Mouse (Mus musculus): ENCODE data around the gene BC005537. TPM values are rescaled to one million over a fixed set of nuclear protein-coding genes. Genes with fewer than 3 reads are reported as not detected.
"Not testable (repeated sequence)": the region's sequence is repeated elsewhere in the genome, so short reads cannot be mapped to it uniquely, and the experiment has no call there.

Gene BC005537
- polyA plus RNA-seq, 1 experiment from 2014 or later, result 22.6 TPM

- Histone ChIP-seq H3K27me3 (no peaks in the 10 kb centered on the region), H3K9ac (peak overlapping the region; percentile 94), H3K27ac (peak overlapping the region; percentile 95), H3K36me3 (no peaks in the 10 kb centered on the region), H3K9me3 (no peaks in the 10 kb centered on the region), H3K4me1 (replicated peaks) (peaks cover 34% of the 10 kb centered on the region), H3K4me2 (peak overlapping the region; percentile 73), H3K4me3 (peak overlapping the region; percentile 94)
- WGBS, result 6% methylated on average over 21 of the region's 21 CpGs
- ATAC-seq (ENCODE audit: low FRiP score), result peak; percentile 37
These were observed 30.8 kb downstream of the BC005537 start for GRCm38 (mm10) chr13:24832131-24832810.

GRCm38 (mm10) chr13:24832811-24833155, 31.3 kb downstream of the BC005537 start:
- H3K4me2 ChIP-seq, result peak overlapping the region; percentile 73
- peak overlapping the region; percentile 94 for H3K9ac ChIP-seq
- H3K4me1 ChIP-seq (replicated peaks), result peaks cover 34% of the 10 kb centered on the region
- H3K4me3 ChIP-seq, result peak overlapping the region; percentile 94
- H3K27me3 ChIP-seq, result no peaks in the 10 kb centered on the region
- no peak overlapping the region for H3K27ac ChIP-seq
- 63% methylated on average over 2 of the region's 2 CpGs for WGBS
- H3K36me3 ChIP-seq, result no peaks in the 10 kb centered on the region
- H3K9me3 ChIP-seq, result no peaks in the 10 kb centered on the region
- no peak for ATAC-seq (ENCODE audit: low FRiP score)

- H3K4me2 ChIP-seq; H3K27ac ChIP-seq; H3K4me3 ChIP-seq; ATAC-seq (ENCODE audit: low FRiP score); H3K9me3 ChIP-seq; H3K9ac ChIP-seq; H3K27me3 ChIP-seq: not testable (repeated sequence)
- 97% methylated on average over 8 of the region's 8 CpGs for WGBS
- Histone ChIP-seq H3K4me1 (replicated peaks) (peaks cover 23% of the 10 kb centered on the region), H3K36me3 (peaks cover 13% of the 10 kb centered on the region)
These were observed 36.3 kb downstream of the BC005537 start for GRCm38 (mm10) chr13:24837765-24838164.

- no peak for ATAC-seq (ENCODE audit: low FRiP score)
- no peak overlapping the region for H3K27ac ChIP-seq
- H3K9me3 ChIP-seq, result no peaks in the 10 kb centered on the region
- H3K4me2 ChIP-seq, result no peak overlapping the region
- H3K4me3 ChIP-seq, result no peak overlapping the region
- no peaks in the 10 kb centered on the region for H3K27me3 ChIP-seq
- peaks cover 12% of the 10 kb centered on the region for H3K4me1 ChIP-seq (replicated peaks)
- no peak overlapping the region for H3K9ac ChIP-seq
- 87% methylated on average over 3 of the region's 3 CpGs for WGBS
- peaks cover 13% of the 10 kb centered on the region for H3K36me3 ChIP-seq
These were observed 38.4 kb downstream of the BC005537 start for GRCm38 (mm10) chr13:24839831-24840230.

- peaks cover 13% of the 10 kb centered on the region for H3K36me3 ChIP-seq
- no peaks in the 10 kb centered on the region for H3K9me3 ChIP-seq
- no peak overlapping the region for H3K9ac ChIP-seq
- no peak overlapping the region for H3K4me2 ChIP-seq
- ATAC-seq (ENCODE audit: low FRiP score), result no peak
- no peak overlapping the region for H3K27ac ChIP-seq
- H3K27me3 ChIP-seq, result no peaks in the 10 kb centered on the region
- H3K4me1 ChIP-seq (replicated peaks), result peaks cover 21% of the 10 kb centered on the region
- H3K4me3 ChIP-seq, result no peak overlapping the region
- WGBS, result 93% methylated on average over 3 of the region's 3 CpGs
These were observed 40.2 kb downstream of the BC005537 start for GRCm38 (mm10) chr13:24841702-24842101.

- Histone ChIP-seq H3K36me3 (peaks cover 9% of the 10 kb centered on the region), H3K4me2 (peak within 1 kb of the TSS; percentile 85), H3K27ac (peak within 1 kb of the TSS; percentile 55), H3K4me3 (peak within 1 kb of the TSS; percentile 69), H3K4me1 (replicated peaks) (peaks cover 21% of the 10 kb centered on the region), H3K9me3 (no peaks in the 10 kb centered on the region), H3K9ac (peak within 1 kb of the TSS; percentile 81), H3K27me3 (no peaks in the 10 kb centered on the region)
- WGBS, result 9% methylated on average over 40 of the region's 40 CpGs
- ATAC-seq (ENCODE audit: low FRiP score), result peak; percentile 95
These were observed 43.8 kb downstream of the BC005537 start, which contains the start of gene D130043K22Rik for GRCm38 (mm10) chr13:24844983-24845955. D130043K22Rik (plus strand) TSS chr13:24845135.

GRCm38 (mm10) chr13:24849318-24849717, 47.9 kb downstream of the BC005537 start:
- Histone ChIP-seq H3K4me2 (no peak overlapping the region), H3K9me3 (no peaks in the 10 kb centered on the region), H3K4me1 (replicated peaks) (peaks cover 20% of the 10 kb centered on the region), H3K27ac (no peak overlapping the region), H3K4me3 (no peak overlapping the region), H3K27me3 (no peaks in the 10 kb centered on the region), H3K36me3 (no peaks in the 10 kb centered on the region), H3K9ac (no peak overlapping the region)
- WGBS, result 88% methylated on average over 4 of the region's 4 CpGs
- no peak for ATAC-seq (ENCODE audit: low FRiP score)

GRCm38 (mm10) chr13:24851989-24852388, 50.5 kb downstream of the BC005537 start:
- WGBS, result 91% methylated on average over 2 of the region's 2 CpGs
- Histone ChIP-seq H3K27me3 (no peaks in the 10 kb centered on the region), H3K9me3 (no peaks in the 10 kb centered on the region), H3K4me1 (replicated peaks) (no peaks in the 10 kb centered on the region), H3K4me2 (no peak overlapping the region), H3K27ac (no peak overlapping the region), H3K9ac (no peak overlapping the region), H3K36me3 (no peaks in the 10 kb centered on the region; the same call in 1 of the 2 replicates), H3K4me3 (no peak overlapping the region)
- ATAC-seq (ENCODE audit: low FRiP score), result no peak

GRCm38 (mm10) chr13:24852570-24852969, 51.1 kb downstream of the BC005537 start:
- Histone ChIP-seq H3K27ac (no peak overlapping the region), H3K36me3 (no peaks in the 10 kb centered on the region; the same call in 1 of the 2 replicates), H3K4me1 (replicated peaks) (no peaks in the 10 kb centered on the region), H3K4me3 (no peak overlapping the region), H3K9me3 (no peaks in the 10 kb centered on the region), H3K27me3 (no peaks in the 10 kb centered on the region), H3K4me2 (no peak overlapping the region), H3K9ac (no peak overlapping the region)
- ATAC-seq (ENCODE audit: low FRiP score), result no peak
- 93% methylated on average over 3 of the region's 3 CpGs for WGBS

- H3K27ac ChIP-seq, result no peak overlapping the region
- ATAC-seq (ENCODE audit: low FRiP score), result no peak
- no peak overlapping the region for H3K4me2 ChIP-seq
- no peak overlapping the region for H3K9ac ChIP-seq
- H3K27me3 ChIP-seq, result no peaks in the 10 kb centered on the region
- H3K4me1 ChIP-seq (replicated peaks), result no peaks in the 10 kb centered on the region
- H3K36me3 ChIP-seq, result no peaks in the 10 kb centered on the region; the same call in 1 of the 2 replicates
- H3K4me3 ChIP-seq, result no peak overlapping the region
- H3K9me3 ChIP-seq, result no peaks in the 10 kb centered on the region
These were observed 57.7 kb downstream of the BC005537 start for GRCm38 (mm10) chr13:24859115-24859514.

- Histone ChIP-seq H3K36me3 (no peaks in the 10 kb centered on the region; the same call in 1 of the 2 replicates), H3K4me2 (no peak overlapping the region), H3K9ac (no peak overlapping the region), H3K27ac (no peak overlapping the region), H3K4me1 (replicated peaks) (no peaks in the 10 kb centered on the region), H3K27me3 (no peaks in the 10 kb centered on the region), H3K9me3 (no peaks in the 10 kb centered on the region), H3K4me3 (no peak overlapping the region)
- ATAC-seq (ENCODE audit: low FRiP score), result no peak
- WGBS, result 82% methylated on average over 12 of the region's 12 CpGs
These were observed 59.6 kb downstream of the BC005537 start for GRCm38 (mm10) chr13:24861084-24861483.

GRCm38 (mm10) chr13:24862021-24862420, 60.6 kb downstream of the BC005537 start:
- ATAC-seq (ENCODE audit: low FRiP score), result no peak
- no peak overlapping the region for H3K9ac ChIP-seq
- H3K4me3 ChIP-seq, result no peak overlapping the region
- no peak overlapping the region for H3K4me2 ChIP-seq
- WGBS, result 80% methylated on average over 7 of the region's 7 CpGs
- H3K27me3 ChIP-seq, result no peaks in the 10 kb centered on the region
- no peaks in the 10 kb centered on the region for H3K4me1 ChIP-seq (replicated peaks)
- H3K9me3 ChIP-seq, result no peaks in the 10 kb centered on the region
- no peaks in the 10 kb centered on the region for H3K36me3 ChIP-seq
- no peak overlapping the region for H3K27ac ChIP-seq
